Mouse (Mus musculus): ENCODE results near the gene Mzf1.

GRCm38 (mm10) chr7:13043445-13044253 lies 10.9 kb downstream of the Mzf1 start:
- no peak for TF ChIP-seq CTCF (IDR thresholded peaks at IDR 0.05; ENCODE audit: borderline replicate concordance, extremely low read depth, insufficient read depth, insufficient read length)
- TF ChIP-seq POLR2A (IDR thresholded peaks at IDR 0.05; ENCODE audit: borderline replicate concordance, extremely low read depth, insufficient read depth, insufficient read length, poor library complexity, severe bottlenecking): no peak

All from brain, embryonic 14.5 days (tissue).